Mouse (Mus musculus) bone marrow macrophage, adult 2 months (primary cell): Measurements from ENCODE around the gene Mark4. TPM values are rescaled to one million over a fixed set of nuclear protein-coding genes. Genes with fewer than 3 reads are reported as not detected.

Source experiments
- H3K27ac ChIP-seq: 2 replicates; pipeline ENCODE4 v1.5.1; 2012; ENCODE audit warnings: low read depth, low read length; ENCODE audit not compliant: insufficient read depth
- H3K4me1 ChIP-seq: 2 replicates; pipeline ENCODE4 v1.6.1; 2012; ENCODE audit warnings: low read length; ENCODE audit not compliant: control insufficient read depth, insufficient read depth
- H3K4me3 ChIP-seq: 2 replicates; pipeline ENCODE4 v1.5.1; 2012; ENCODE audit warnings: mild to moderate bottlenecking, low read length, moderate library complexity; ENCODE audit not compliant: insufficient read depth
- CTCF ChIP-seq: IDR thresholded peaks from 2 replicates; pipeline ENCODE4 v1.5.1; 2012; ENCODE audit warnings: low read depth, mild to moderate bottlenecking, low read length, moderate library complexity
- POLR2A ChIP-seq: IDR thresholded peaks from 2 replicates; pipeline ENCODE4 v1.6.1; 2012; ENCODE audit warnings: mild to moderate bottlenecking, low read depth, low read length, borderline replicate concordance
- polyA plus RNA-seq: library from polyadenylated mRNA; stranded (reverse); fragments of >200 nt; gene quantifications from 2 replicates; pipeline ENCODE4 v1.2.4, GENCODE M21; 2012; ENCODE audit not compliant: missing spikeins, insufficient read depth, insufficient read length

Mark4 gene
- polyA plus RNA-seq, 1 experiment, result 21.4 TPM

DNA sequence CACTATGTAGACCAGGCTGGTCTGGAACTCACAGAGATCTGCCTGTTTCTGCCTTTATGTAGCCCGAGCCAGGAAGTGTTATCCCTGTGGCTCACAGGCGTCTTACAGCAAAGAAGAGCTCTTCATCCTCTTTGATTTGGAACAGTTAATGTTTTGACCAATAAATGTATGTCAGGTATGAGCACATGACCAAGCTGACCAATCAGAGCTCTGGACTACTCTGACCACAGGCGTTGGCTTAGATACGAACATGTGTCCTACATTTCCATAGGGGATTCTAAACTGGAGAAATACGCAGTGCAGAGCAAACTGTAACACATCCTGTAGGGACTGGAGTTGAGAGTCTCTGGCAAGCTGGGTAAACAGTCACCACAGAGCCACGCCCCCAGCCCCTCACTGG is 31.7 kb downstream of the Mark4 start:
- TF ChIP-seq POLR2A, result no peak
- no peak for TF ChIP-seq CTCF
- no peaks in the 10 kb centered on the region for H3K4me1 ChIP-seq
- no peak overlapping the region for H3K4me3 ChIP-seq
- H3K27ac ChIP-seq, result no peak overlapping the region

DNA sequence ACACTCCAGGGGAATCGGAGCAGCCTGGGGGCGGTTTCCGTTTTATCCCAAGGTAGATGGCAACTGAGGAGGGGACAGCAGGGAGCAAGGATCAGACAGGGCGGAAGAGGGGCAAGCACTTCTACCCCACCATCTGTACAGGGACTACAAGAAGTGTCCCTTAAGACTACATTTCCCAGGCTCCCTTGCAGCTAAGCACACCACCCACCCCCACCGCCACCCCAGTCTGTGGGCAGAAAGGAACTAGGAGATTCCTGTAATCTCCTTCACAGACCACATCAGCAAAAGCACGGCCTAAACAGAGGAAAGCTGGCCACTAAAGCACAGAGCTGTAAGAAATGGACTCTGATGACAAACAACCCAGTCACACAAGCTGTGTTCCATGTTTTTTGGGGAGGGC is 32.3 kb downstream of the Mark4 start:
- TF ChIP-seq CTCF (no peak), POLR2A (no peak)
- Histone ChIP-seq H3K27ac (no peak overlapping the region), H3K4me1 (peaks cover 2% of the 10 kb centered on the region; the same call in 1 of the 2 replicates), H3K4me3 (no peak overlapping the region)

DNA sequence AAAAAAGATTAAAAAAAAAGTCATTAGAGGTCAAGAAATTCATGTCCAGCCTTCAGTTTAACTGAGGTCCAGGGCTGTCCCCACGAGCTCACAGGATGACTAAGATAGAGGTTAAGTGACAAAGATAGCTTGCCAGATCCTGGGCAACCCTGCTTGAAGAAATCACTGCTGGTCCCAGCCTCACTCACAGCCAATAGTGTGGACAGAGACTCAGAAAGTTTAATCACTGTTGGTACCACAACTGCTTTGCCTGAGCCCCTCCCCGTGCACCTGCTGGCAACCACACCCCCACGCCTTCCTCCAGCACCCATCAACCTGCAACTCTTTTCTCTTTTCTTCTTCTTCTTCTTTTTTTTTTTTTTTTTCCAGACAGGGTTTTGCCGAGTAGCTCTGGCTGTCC is 34.6 kb downstream of the Mark4 start:
- no peak overlapping the region for H3K27ac ChIP-seq
- peaks cover 5% of the 10 kb centered on the region; the same call in 1 of the 2 replicates for H3K4me1 ChIP-seq
- TF ChIP-seq POLR2A (no peak), CTCF (no peak)
- no peak overlapping the region for H3K4me3 ChIP-seq

DNA sequence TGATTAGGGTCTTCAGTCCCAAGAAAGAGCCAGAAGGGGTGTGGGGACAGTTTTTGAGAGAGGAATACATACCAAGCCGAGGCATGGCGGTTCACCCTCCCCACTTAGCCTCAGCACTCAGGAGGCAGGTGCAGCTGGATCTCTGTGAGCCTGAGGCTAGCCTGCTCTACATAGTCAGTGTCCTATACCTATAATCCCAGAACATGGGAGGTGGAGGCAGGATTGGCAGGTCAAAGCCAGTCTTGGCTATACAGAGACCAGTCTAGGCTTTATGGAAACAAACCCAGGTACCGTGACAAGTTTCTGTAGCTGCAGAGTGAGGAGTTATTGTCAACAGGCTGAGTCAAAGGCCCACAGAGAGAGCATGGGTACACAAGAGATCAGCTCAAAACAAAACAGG is 35.5 kb downstream of the Mark4 start:
- H3K27ac ChIP-seq, result no peak overlapping the region
- TF ChIP-seq CTCF, result no peak
- no peak for TF ChIP-seq POLR2A
- peaks cover 5% of the 10 kb centered on the region; the same call in 1 of the 2 replicates for H3K4me1 ChIP-seq
- H3K4me3 ChIP-seq, result no peak overlapping the region

DNA sequence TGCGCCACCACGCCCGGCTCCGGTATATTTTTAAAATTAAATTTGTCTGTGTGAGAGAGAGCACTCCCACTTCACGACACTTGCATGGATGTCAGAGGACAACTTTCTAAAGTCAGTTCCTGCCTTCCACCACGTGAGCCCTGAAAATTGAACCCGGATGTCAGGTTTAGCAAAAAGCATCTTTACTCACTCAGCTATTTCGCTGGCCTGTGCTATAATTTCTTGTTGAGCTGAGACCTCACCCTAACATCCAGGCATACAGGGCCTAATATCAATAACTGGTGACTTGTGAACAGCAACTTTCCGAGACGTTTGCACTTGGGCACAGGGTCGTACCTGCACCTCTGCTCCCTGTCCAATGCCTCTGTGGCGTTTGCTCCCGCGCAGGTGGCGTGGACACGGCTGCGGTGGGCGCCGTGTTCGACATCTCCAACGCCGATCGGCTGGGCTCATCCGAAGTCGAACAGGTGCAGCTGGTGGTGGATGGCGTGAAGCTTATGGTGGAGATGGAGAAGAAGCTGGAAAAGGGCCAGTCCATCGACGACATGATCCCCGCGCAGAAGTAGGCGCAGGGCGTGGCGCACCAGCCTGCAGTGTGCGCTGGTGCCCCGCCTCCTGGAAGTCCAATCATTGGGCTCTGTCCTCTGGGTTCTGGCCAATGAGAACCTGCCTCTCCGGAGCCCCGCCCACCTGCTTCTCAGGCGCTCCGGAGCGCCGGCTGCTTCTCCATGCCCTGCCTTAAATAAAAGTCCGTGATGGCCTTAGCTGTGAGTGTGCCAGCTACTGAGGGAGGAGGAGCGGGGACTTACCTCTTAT is 37.6 kb downstream of the Mark4 start:
- Histone ChIP-seq H3K27ac (no peak overlapping the region), H3K4me3 (peak overlapping the region; percentile 60), H3K4me1 (peaks cover 5% of the 10 kb centered on the region; the same call in 1 of the 2 replicates)
- TF ChIP-seq POLR2A (no peak), CTCF (no peak)

DNA sequence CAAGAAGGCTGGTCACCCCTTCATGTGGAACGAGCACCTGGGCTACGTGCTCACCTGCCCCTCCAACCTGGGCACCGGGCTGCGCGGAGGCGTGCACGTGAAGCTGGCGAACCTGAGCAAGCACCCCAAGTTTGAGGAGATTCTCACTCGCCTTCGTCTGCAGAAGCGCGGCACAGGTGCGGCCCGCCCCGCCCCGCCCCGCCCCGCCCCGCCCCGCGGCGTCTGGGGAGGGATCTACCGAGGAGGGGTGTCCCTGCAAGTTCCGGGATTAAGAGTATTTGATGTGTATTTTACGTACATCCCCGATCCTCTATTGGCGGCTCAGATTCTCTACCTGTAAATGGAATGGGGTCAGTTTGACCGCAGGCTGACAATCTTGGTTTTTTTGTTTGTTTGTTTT is 38.5 kb downstream of the Mark4 start:
- TF ChIP-seq POLR2A, result no peak
- TF ChIP-seq CTCF, result no peak
- H3K27ac ChIP-seq, result no peak overlapping the region
- peaks cover 5% of the 10 kb centered on the region; the same call in 1 of the 2 replicates for H3K4me1 ChIP-seq
- H3K4me3 ChIP-seq, result peak overlapping the region; percentile 29

DNA sequence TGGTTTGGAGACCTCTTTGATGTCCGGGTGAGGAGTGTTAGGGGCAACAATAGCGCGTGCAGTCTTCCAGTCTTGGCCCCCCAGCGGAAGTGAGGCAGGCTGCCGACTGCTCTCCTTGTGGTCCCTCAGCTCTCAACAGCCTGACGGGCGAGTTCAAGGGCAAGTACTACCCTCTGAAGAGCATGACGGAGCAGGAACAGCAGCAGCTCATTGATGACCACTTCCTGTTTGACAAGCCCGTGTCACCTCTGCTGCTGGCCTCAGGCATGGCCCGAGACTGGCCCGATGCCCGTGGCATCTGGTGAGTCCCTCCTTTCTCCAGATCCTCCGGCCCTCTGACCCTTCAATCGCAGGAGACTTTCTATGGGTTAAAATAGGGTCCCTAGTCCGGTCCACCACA is 42.0 kb downstream of the Mark4 start:
- H3K4me3 ChIP-seq, result no peak overlapping the region
- H3K4me1 ChIP-seq, result peaks cover 5% of the 10 kb centered on the region; the same call in 1 of the 2 replicates
- TF ChIP-seq POLR2A (no peak), CTCF (no peak)
- no peak overlapping the region for H3K27ac ChIP-seq

DNA sequence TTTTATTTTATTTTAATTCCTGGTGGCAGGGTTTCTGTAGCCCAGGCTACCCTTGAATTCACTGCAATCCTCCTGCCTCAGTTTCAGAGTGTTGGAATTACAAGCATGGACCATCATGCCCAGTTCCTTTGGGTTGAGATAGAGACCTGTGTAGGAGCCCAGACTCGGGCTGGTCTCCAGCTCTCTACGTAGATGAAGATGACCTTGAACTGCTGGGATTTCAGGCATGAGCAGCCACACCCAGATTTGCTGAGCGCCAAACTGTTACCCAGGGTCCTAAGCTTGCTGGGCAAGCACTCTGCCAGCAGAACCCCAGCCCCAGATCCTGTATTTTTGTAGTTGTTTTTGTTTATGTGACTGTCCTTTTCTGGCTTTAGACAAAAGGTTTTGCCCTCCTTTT is 45.1 kb downstream of the Mark4 start:
- Histone ChIP-seq H3K4me1 (no peaks in the 10 kb centered on the region), H3K4me3 (no peak overlapping the region), H3K27ac (no peak overlapping the region)
- TF ChIP-seq POLR2A, result no peak
- no peak for TF ChIP-seq CTCF

DNA sequence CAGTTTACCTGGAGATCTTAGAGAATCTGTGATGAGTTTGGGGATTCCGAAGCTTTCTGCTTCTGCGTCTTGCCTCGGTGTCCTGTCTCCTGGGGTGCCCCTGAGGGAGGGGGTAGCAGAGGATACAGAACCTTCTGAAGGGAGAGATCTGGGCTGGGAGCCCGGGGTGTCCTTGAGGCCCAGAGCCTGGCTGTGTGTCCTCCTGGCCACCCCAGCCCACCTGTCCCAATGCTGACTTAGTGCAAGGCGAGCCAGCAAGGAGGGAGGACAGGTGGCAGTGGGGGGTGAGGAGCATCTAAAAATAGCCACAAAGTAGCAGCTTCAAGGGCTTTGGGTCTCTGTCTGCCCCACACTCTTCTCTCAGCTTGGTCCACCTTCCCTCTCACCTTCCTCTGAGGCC is 46.8 kb downstream of the Mark4 start:
- Histone ChIP-seq H3K27ac (no peak overlapping the region), H3K4me1 (no peaks in the 10 kb centered on the region), H3K4me3 (no peak overlapping the region)
- TF ChIP-seq CTCF (no peak), POLR2A (no peak)

DNA sequence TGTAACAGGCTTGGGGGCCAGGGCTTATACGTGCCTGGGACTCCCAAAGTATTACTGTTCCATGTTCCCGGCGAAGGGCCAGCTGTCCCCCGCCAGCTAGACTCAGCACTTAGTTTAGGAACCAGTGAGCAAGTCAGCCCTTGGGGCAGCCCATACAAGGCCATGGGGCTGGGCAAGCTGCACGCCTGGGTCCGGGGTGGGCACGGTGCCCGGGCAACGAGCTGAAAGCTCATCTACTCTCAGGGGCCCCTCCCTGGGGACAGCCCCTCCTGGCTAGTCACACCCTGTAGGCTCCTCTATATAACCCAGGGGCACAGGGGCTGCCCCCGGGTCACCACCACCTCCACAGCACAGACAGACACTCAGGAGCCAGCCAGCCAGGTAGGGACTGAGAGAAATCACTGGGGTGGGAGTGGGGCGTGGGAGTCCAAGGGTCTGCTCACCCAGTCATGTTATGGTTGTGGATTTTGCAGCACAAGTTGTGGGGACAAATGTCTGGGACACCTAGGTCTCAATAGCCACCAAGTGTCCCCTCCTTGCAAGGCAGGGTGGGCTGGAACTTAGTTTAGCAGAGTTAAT is 47.8 kb downstream of the Mark4 start:
- Histone ChIP-seq H3K4me3 (no peak overlapping the region), H3K4me1 (no peaks in the 10 kb centered on the region), H3K27ac (no peak overlapping the region)
- no peak for TF ChIP-seq POLR2A
- TF ChIP-seq CTCF, result no peak
